Mouse (Mus musculus) neural tube, postnatal 0 days (tissue): Measurements from ENCODE around the gene Smim11. TPM values are rescaled to one million over a fixed set of nuclear protein-coding genes. Genes with fewer than 3 reads are reported as not detected.

ENCODE experiments used
- polyA plus RNA-seq: library from polyadenylated mRNA; unstranded; fragments of >200 nt; fragmentation: Nextera tagmentation; extraction: Ambion mirVana; gene quantifications from 2 replicates; pipeline ENCODE4 v1.2.1, GENCODE M21; 2015

The Smim11 gene
- polyA plus RNA-seq = 56.6 and 70.8 TPM in 2 replicates

GRCm38 (mm10) chr16:92300649-92301411 is at the start of gene Smim11:
Gene Smim11 (plus strand): TSS chr16:92301286.

GRCm38 (mm10) chr16:92292101-92292500 is 9.0 kb upstream of the Smim11 start, which contains the start of gene Kcne2:
Gene Kcne2 (plus strand): TSS chr16:92292389.

GRCm38 (mm10) chr16:92321341-92321740 is 20.3 kb downstream of the Smim11 start, which contains the start of gene Fam243:
Gene Fam243 (minus strand): TSS chr16:92321441.

GRCm38 (mm10) chr16:92359229-92359628 is 58.1 kb downstream of the Smim11 start, which contains the start of gene Kcne1:
Gene Kcne1 (minus strand): TSS chr16:92359468.

Other genes with a start within 250 kb of the Smim11 start
- gene Mrps6, start 243.0 kb upstream of the Smim11 start, polyA plus RNA-seq = 199 and 206 TPM in 2 replicates
- gene Gm49711, start 243.0 kb upstream of the Smim11 start, polyA plus RNA-seq = 0.92 and 1.0 TPM in 2 replicates
- 9.0 and 9.2 TPM in 2 replicates for gene Slc5a3, start 243.0 kb upstream of the Smim11 start, polyA plus RNA-seq
- 0.14 and 0.44 TPM in 2 replicates for gene Kcne2, start 8.9 kb upstream of the Smim11 start, polyA plus RNA-seq
- not detected in 2 replicates for gene Fam243, start 20.2 kb downstream of the Smim11 start, polyA plus RNA-seq
- 0.18 and 0.42 TPM in 2 replicates for gene Kcne1, start 58.2 kb downstream of the Smim11 start, polyA plus RNA-seq
- gene Rcan1, start 169.6 kb downstream of the Smim11 start, polyA plus RNA-seq = 78.5 and 79.8 TPM in 2 replicates
- gene Clic6, start 184.4 kb downstream of the Smim11 start, polyA plus RNA-seq = 0.57 and 0.75 TPM in 2 replicates